Mouse (Mus musculus) kidney, embryonic 15.5 days (tissue): ENCODE data around the gene Arhgef7. TPM values are rescaled to one million over a fixed set of nuclear protein-coding genes. Genes with fewer than 3 reads are reported as not detected.

Source experiments
- ATAC-seq: fragments of 200-750 bp; cut with Nextera tagmentation; replicated peaks from 2 replicates; pipeline ENCODE4 v1.8.0; 2017; ENCODE audit warnings: moderate TSS enrichment; ENCODE audit not compliant: low FRiP score
- H3K27ac ChIP-seq: fragments of 300-500 bp; sonication (generic); 2 replicates; pipeline ENCODE4 v1.5.1; 2015; ENCODE audit warnings: mild to moderate bottlenecking, inconsistent platforms
- H3K27me3 ChIP-seq: fragments of 300-500 bp; sonication (generic); 2 replicates; pipeline ENCODE4 v1.6.1; 2015; ENCODE audit warnings: inconsistent platforms
- H3K36me3 ChIP-seq: fragments of 300-500 bp; sonication (generic); 2 replicates; pipeline ENCODE4 v1.6.1; 2015; ENCODE audit warnings: inconsistent platforms
- H3K4me1 ChIP-seq: fragments of 300-500 bp; sonication (generic); 2 replicates; pipeline ENCODE4 v1.6.1; 2015; ENCODE audit warnings: inconsistent platforms
- H3K4me2 ChIP-seq: fragments of 300-500 bp; sonication (generic); 2 replicates; pipeline ENCODE4 v1.6.1; 2015; ENCODE audit warnings: moderate library complexity, mild to moderate bottlenecking, inconsistent platforms
- H3K4me3 ChIP-seq: fragments of 300-500 bp; sonication (generic); replicated peaks from 2 replicates; pipeline ENCODE4 v1.5.1; 2015; ENCODE audit warnings: mild to moderate bottlenecking, inconsistent platforms
- H3K9ac ChIP-seq: fragments of 300-500 bp; sonication (generic); 2 replicates; pipeline ENCODE4 v1.6.1; 2015; ENCODE audit warnings: mild to moderate bottlenecking, inconsistent platforms
- H3K9me3 ChIP-seq: fragments of 300-500 bp; sonication (generic); replicated peaks from 2 replicates; pipeline ENCODE4 v1.6.1; 2016; ENCODE audit warnings: inconsistent platforms
- WGBS: fragments of 180-500 bp; shearing (Covaris S2); methylation state at CpG from one replicate; pipeline ENCODE4 v1.1.7; 2015; ENCODE audit warnings: mixed read lengths; 5-methylcytosine and 5-hydroxymethylcytosine counted together
- polyA plus RNA-seq: library from polyadenylated mRNA; unstranded; fragments of >200 nt; fragmentation: Nextera tagmentation; extraction: Ambion mirVana; gene quantifications from 2 replicates; pipeline ENCODE4 v1.2.1, GENCODE M21; 2015

Gene Arhgef7
- polyA plus RNA-seq, 1 experiment from 2014 or later = 40.1 TPM

- WGBS = 88% methylated on average over 6 of the region's 6 CpGs
- Histone ChIP-seq H3K4me1 (0 out of 2 replicates have a peak, but pooled peaks cover 9% of the 10 kb centered on the region), H3K36me3 (peaks cover 92% of the 10 kb centered on the region)
Measured at GRCm38 (mm10) chr8:11806252-11806651, 78.7 kb downstream of the Arhgef7 start.

GRCm38 (mm10) chr8:11807361-11807760, 79.8 kb downstream of the Arhgef7 start:
- Histone ChIP-seq H3K27me3 (no peaks in the 10 kb centered on the region), H3K9me3 (no peaks in the 10 kb centered on the region), H3K36me3 (peaks cover 93% of the 10 kb centered on the region), H3K4me3 (no peak overlapping the region), H3K27ac (no peak overlapping the region), H3K4me2 (no peak overlapping the region), H3K4me1 (0 out of 2 replicates have a peak, but pooled peaks cover 4% of the 10 kb centered on the region), H3K9ac (no peak overlapping the region)
- no peak for ATAC-seq
- WGBS = 83% methylated on average over 3 of the region's 3 CpGs

More at GRCm38 (mm10) chr8:11806252-11806651, 78.7 kb downstream of the Arhgef7 start:
- H3K4me3 ChIP-seq = no peak overlapping the region
- H3K9ac ChIP-seq = no peak overlapping the region
- no peak overlapping the region for H3K27ac ChIP-seq
- H3K9me3 ChIP-seq = no peaks in the 10 kb centered on the region
- no peak overlapping the region for H3K4me2 ChIP-seq
- no peaks in the 10 kb centered on the region for H3K27me3 ChIP-seq
- ATAC-seq = no peak

DNA sequence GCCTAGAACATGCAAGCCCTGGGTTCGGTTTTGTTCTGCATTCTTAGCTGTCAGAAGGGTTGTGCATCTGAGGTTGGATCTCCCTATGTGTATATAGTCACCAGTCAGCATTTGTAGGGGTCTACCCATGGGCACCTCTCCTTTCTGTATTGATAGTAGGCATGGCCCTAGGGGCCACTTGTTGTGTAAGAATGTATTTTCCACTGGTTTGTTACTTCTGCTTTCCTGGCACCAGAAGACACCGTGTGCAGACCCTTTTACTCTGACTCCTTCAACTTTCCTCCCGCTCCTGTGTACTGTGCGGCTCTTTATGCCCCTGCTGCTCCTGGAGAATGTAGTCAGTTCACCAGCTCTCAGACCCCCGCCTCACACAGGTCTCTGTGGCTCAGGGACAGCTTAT, 80.5 kb downstream of the Arhgef7 start:
- Histone ChIP-seq H3K27ac (no peak overlapping the region), H3K36me3 (peaks cover 95% of the 10 kb centered on the region), H3K27me3 (no peaks in the 10 kb centered on the region), H3K9me3 (no peaks in the 10 kb centered on the region), H3K4me3 (no peak overlapping the region), H3K4me1 (0 out of 2 replicates have a peak, but pooled peaks cover 4% of the 10 kb centered on the region), H3K9ac (no peak overlapping the region), H3K4me2 (no peak overlapping the region)
- ATAC-seq = no peak
- WGBS = 92% methylated on average over 5 of the region's 5 CpGs

DNA sequence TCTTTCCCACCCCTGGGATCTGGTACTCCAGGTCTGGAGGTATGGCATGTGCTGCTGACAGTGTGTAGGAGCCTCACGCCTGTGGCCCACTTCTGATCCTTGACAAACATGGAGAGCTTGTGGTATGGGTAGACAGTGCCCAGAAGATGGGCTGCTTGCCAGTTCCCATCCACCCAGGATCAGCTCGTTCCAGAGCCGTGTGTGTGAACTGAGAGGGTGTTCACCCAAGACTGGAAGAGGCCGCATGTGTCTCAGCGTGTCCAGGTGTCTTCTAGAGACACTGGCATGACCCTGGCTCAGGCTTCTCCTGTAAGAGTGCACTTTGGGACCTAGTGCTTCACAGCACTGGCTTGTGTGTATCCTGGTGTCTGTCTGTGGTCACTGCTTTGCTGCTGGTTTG, 82.9 kb downstream of the Arhgef7 start:
- WGBS = 96% methylated on average over 5 of the region's 5 CpGs
- Histone ChIP-seq H3K4me2 (no peak overlapping the region), H3K9ac (no peak overlapping the region), H3K27ac (no peak overlapping the region), H3K4me1 (no peaks in the 10 kb centered on the region), H3K4me3 (no peak overlapping the region), H3K27me3 (no peaks in the 10 kb centered on the region), H3K36me3 (peaks cover 100% of the 10 kb centered on the region), H3K9me3 (no peaks in the 10 kb centered on the region)
- no peak for ATAC-seq

- 86% methylated on average over 7 of the region's 7 CpGs for WGBS
- Histone ChIP-seq H3K4me1 (no peaks in the 10 kb centered on the region), H3K27me3 (no peaks in the 10 kb centered on the region), H3K9ac (no peak overlapping the region), H3K4me2 (no peak overlapping the region), H3K9me3 (no peaks in the 10 kb centered on the region), H3K27ac (no peak overlapping the region), H3K4me3 (no peak overlapping the region), H3K36me3 (peaks cover 98% of the 10 kb centered on the region)
- ATAC-seq = no peak
Measured at GRCm38 (mm10) chr8:11813801-11814200, 86.3 kb downstream of the Arhgef7 start.

- ATAC-seq = no peak
- Histone ChIP-seq H3K4me2 (no peak overlapping the region), H3K36me3 (peaks cover 98% of the 10 kb centered on the region), H3K27ac (no peak overlapping the region), H3K9ac (no peak overlapping the region), H3K27me3 (no peaks in the 10 kb centered on the region), H3K4me3 (no peak overlapping the region), H3K9me3 (no peaks in the 10 kb centered on the region), H3K4me1 (peaks cover 3% of the 10 kb centered on the region)
- WGBS = 83% methylated on average over 7 of the region's 7 CpGs
Measured at GRCm38 (mm10) chr8:11815206-11815605, 87.7 kb downstream of the Arhgef7 start.

- Histone ChIP-seq H3K36me3 (peaks cover 98% of the 10 kb centered on the region), H3K4me1 (peaks cover 10% of the 10 kb centered on the region), H3K4me3 (no peak overlapping the region), H3K27me3 (no peaks in the 10 kb centered on the region), H3K9me3 (no peaks in the 10 kb centered on the region), H3K27ac (peak overlapping the region; percentile 51; the same call in 1 of the 2 replicates), H3K9ac (no peak overlapping the region), H3K4me2 (no peak overlapping the region)
- ATAC-seq = no peak; the same call in none of the 2 replicates
- WGBS = 85% methylated on average over 5 of the region's 5 CpGs
Measured at GRCm38 (mm10) chr8:11820136-11820535, 92.6 kb downstream of the Arhgef7 start.

GRCm38 (mm10) chr8:11820568-11820967, 93.0 kb downstream of the Arhgef7 start:
- H3K4me3 ChIP-seq = no peak overlapping the region
- H3K9me3 ChIP-seq = no peaks in the 10 kb centered on the region
- peaks cover 98% of the 10 kb centered on the region for H3K36me3 ChIP-seq
- peaks cover 10% of the 10 kb centered on the region for H3K4me1 ChIP-seq
- peak overlapping the region; percentile 51; the same call in 1 of the 2 replicates for H3K27ac ChIP-seq
- no peak overlapping the region for H3K9ac ChIP-seq
- peak; percentile 83 for ATAC-seq
- no peak overlapping the region for H3K4me2 ChIP-seq
- no peaks in the 10 kb centered on the region for H3K27me3 ChIP-seq
- WGBS = 69% methylated on average over 5 of the region's 5 CpGs

- H3K36me3 ChIP-seq = peaks cover 98% of the 10 kb centered on the region
- peak overlapping the region; percentile 51; the same call in 1 of the 2 replicates for H3K27ac ChIP-seq
- H3K4me2 ChIP-seq = no peak overlapping the region
- H3K4me1 ChIP-seq = peaks cover 10% of the 10 kb centered on the region
- no peak overlapping the region for H3K4me3 ChIP-seq
- WGBS = 92% methylated on average over 14 of the region's 14 CpGs
- H3K27me3 ChIP-seq = no peaks in the 10 kb centered on the region
- H3K9ac ChIP-seq = no peak overlapping the region
- no peaks in the 10 kb centered on the region for H3K9me3 ChIP-seq
- ATAC-seq = no peak
Measured at GRCm38 (mm10) chr8:11821451-11822206, 94.1 kb downstream of the Arhgef7 start.

GRCm38 (mm10) chr8:11822550-11823060, 95.1 kb downstream of the Arhgef7 start:
- no peak for ATAC-seq
- Histone ChIP-seq H3K4me1 (peaks cover 10% of the 10 kb centered on the region), H3K36me3 (peaks cover 99% of the 10 kb centered on the region), H3K4me3 (no peak overlapping the region), H3K9me3 (no peaks in the 10 kb centered on the region), H3K9ac (no peak overlapping the region), H3K4me2 (no peak overlapping the region), H3K27me3 (no peaks in the 10 kb centered on the region), H3K27ac (no peak overlapping the region)
- WGBS = 65% methylated on average over 9 of the region's 9 CpGs

- H3K36me3 ChIP-seq = peaks cover 97% of the 10 kb centered on the region
- H3K9ac ChIP-seq = no peak overlapping the region
- no peak overlapping the region for H3K4me2 ChIP-seq
- ATAC-seq = no peak
- H3K27me3 ChIP-seq = no peaks in the 10 kb centered on the region
- no peak overlapping the region for H3K27ac ChIP-seq
- H3K4me1 ChIP-seq = peaks cover under 1% of the 10 kb centered on the region
- 59% methylated on average over 3 of the region's 3 CpGs for WGBS
- no peak overlapping the region for H3K4me3 ChIP-seq
- H3K9me3 ChIP-seq = no peaks in the 10 kb centered on the region
Measured at GRCm38 (mm10) chr8:11825756-11826155, 98.2 kb downstream of the Arhgef7 start.

GRCm38 (mm10) chr8:11827312-11827711, 99.8 kb downstream of the Arhgef7 start:
- no peak for ATAC-seq
- no peak overlapping the region for H3K9ac ChIP-seq
- no peaks in the 10 kb centered on the region for H3K4me1 ChIP-seq
- H3K4me2 ChIP-seq = no peak overlapping the region
- H3K9me3 ChIP-seq = no peaks in the 10 kb centered on the region
- H3K27me3 ChIP-seq = no peaks in the 10 kb centered on the region
- no peak overlapping the region for H3K27ac ChIP-seq
- WGBS = 68% methylated on average over 3 of the region's 3 CpGs
- no peak overlapping the region for H3K4me3 ChIP-seq
- peaks cover 97% of the 10 kb centered on the region for H3K36me3 ChIP-seq
